Mouse (Mus musculus) embryonic facial prominence, embryonic 15.5 days (tissue): Measurements from ENCODE around the gene Hist1h2bf. TPM values are rescaled to one million over a fixed set of nuclear protein-coding genes. Genes with fewer than 3 reads are reported as not detected.
"Not testable (repeated sequence)": the region's sequence is repeated elsewhere in the genome, so short reads cannot be mapped to it uniquely, and the experiment has no call there.

Source experiments
- ATAC-seq: fragments of 200-750 bp; cut with Nextera tagmentation; 2 replicates; pipeline ENCODE4 v1.8.0; 2017; ENCODE audit warnings: low read depth, moderate TSS enrichment; ENCODE audit not compliant: insufficient number of reproducible peaks, low FRiP score, low TSS enrichment
- H3K27ac ChIP-seq: fragments of 300-500 bp; sonication (generic); replicated peaks from 2 replicates; pipeline ENCODE4 v1.5.1; 2015; ENCODE audit warnings: mild to moderate bottlenecking, inconsistent platforms
- H3K27me3 ChIP-seq: fragments of 300-500 bp; sonication (generic); 2 replicates; pipeline ENCODE4 v1.6.1; 2015; ENCODE audit warnings: inconsistent platforms
- H3K36me3 ChIP-seq: fragments of 300-500 bp; sonication (generic); 2 replicates; pipeline ENCODE4 v1.6.1; 2015; ENCODE audit warnings: mild to moderate bottlenecking, inconsistent platforms
- H3K4me1 ChIP-seq: fragments of 300-500 bp; sonication (generic); 2 replicates; pipeline ENCODE4 v1.6.1; 2015; ENCODE audit warnings: inconsistent platforms
- H3K4me2 ChIP-seq: fragments of 300-500 bp; sonication (generic); replicated peaks from 2 replicates; pipeline ENCODE4 v1.6.1; 2015; ENCODE audit warnings: mild to moderate bottlenecking, inconsistent platforms
- H3K4me3 ChIP-seq: fragments of 300-500 bp; sonication (generic); replicated peaks from 2 replicates; pipeline ENCODE4 v1.5.1; 2015; ENCODE audit warnings: mild to moderate bottlenecking, inconsistent platforms
- H3K9ac ChIP-seq: fragments of 300-500 bp; sonication (generic); 2 replicates; pipeline ENCODE4 v1.6.1; 2015; ENCODE audit warnings: inconsistent platforms
- H3K9me3 ChIP-seq: fragments of 300-500 bp; sonication (generic); replicated peaks from 2 replicates; pipeline ENCODE4 v1.6.1; 2016; ENCODE audit warnings: inconsistent platforms
- WGBS: fragments of 180-500 bp; shearing (Covaris S2); methylation state at CpG from one replicate; pipeline ENCODE4 v1.1.7; 2015; 5-methylcytosine and 5-hydroxymethylcytosine counted together
- polyA plus RNA-seq: library from polyadenylated mRNA; unstranded; fragments of >200 nt; fragmentation: Nextera tagmentation; extraction: Ambion mirVana; gene quantifications from 2 replicates; pipeline ENCODE4 v1.2.1, GENCODE M21; 2015

The Hist1h2bf gene
- polyA plus RNA-seq, 1 experiment from 2014 or later = 2.8 TPM

DNA sequence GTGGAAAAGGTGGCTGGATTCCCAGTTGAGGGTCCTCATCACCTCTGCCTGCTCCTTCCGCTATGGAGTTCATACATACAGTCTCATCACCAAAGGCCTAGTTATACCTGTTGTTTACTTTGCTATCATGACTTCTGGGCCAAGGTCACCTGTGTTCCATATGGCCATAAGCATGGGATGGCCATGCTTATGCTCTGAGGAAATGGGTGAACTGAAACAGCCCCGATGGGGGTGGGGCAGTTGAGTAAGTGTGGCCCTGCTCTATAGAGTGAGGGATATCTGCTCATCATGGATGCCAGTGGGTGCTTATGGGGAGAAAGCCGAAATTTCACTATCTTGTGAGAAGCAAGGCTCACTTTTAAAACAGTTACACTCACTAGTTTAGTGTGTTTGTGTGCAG lies 31.1 kb upstream of the Hist1h2bf start:
- Histone ChIP-seq H3K9me3 (no peaks in the 10 kb centered on the region), H3K27me3 (no peaks in the 10 kb centered on the region), H3K4me1 (no peaks in the 10 kb centered on the region), H3K36me3 (no peaks in the 10 kb centered on the region), H3K4me2 (no peak overlapping the region), H3K27ac (no peak overlapping the region), H3K4me3 (no peak overlapping the region), H3K9ac (no peak overlapping the region)
- WGBS = 90% methylated on average over 3 of the region's 3 CpGs
- ATAC-seq = no peak

DNA sequence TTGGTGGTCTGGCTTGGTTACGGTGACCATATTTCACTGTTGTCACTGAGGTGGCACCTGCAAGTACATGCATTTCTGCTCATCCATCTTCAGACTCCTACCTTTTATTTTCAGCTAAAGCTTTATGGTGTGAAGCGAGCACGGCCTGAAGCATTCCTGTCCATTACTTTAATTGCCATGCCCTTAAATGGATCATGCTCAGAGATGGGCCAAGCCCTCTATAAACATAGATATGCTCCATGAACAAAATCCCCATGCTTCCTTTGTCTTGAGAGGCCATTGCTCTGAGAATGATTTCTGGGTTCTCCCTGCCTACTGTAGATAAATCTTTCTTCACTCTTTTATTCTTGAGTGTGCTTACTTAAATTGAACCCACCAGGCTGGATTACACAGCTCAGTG lies 30.5 kb upstream of the Hist1h2bf start:
- H3K9me3 ChIP-seq = no peaks in the 10 kb centered on the region
- ATAC-seq = no peak
- 83% methylated on average over 3 of the region's 3 CpGs for WGBS
- H3K27me3 ChIP-seq = no peaks in the 10 kb centered on the region
- no peak overlapping the region for H3K4me2 ChIP-seq
- H3K9ac ChIP-seq = no peak overlapping the region
- H3K4me3 ChIP-seq = no peak overlapping the region
- no peaks in the 10 kb centered on the region for H3K4me1 ChIP-seq
- H3K27ac ChIP-seq = no peak overlapping the region
- H3K36me3 ChIP-seq = no peaks in the 10 kb centered on the region

DNA sequence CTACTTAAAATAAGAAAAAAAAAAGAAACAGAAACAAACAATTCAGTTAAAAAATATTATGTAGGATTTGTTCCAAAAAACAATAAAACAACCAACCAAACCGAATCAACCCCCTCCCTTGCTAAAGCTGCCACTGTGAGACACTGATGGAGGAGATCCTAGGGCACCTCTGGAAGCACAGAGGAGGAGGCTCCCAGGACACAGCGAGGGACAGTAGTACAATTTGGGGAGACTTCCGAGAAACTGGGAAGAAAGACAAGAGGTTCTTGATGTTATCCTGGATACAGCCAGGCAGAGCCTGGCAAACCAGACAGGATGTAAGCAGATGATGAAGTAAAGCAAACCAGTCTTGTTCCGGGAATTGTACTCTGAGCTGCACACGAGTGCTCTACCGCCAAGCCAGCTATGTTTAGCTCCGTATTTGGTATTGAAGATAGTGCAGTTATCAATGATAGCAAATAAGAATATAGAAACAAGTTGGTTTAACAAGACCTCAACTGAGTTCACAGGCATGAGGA lies 29.2 kb upstream of the Hist1h2bf start:
- no peaks in the 10 kb centered on the region for H3K9me3 ChIP-seq
- H3K27me3 ChIP-seq = no peaks in the 10 kb centered on the region
- H3K4me3 ChIP-seq = no peak overlapping the region
- H3K36me3 ChIP-seq = no peaks in the 10 kb centered on the region
- H3K27ac ChIP-seq = no peak overlapping the region
- H3K4me1 ChIP-seq = no peaks in the 10 kb centered on the region
- no peak for ATAC-seq
- WGBS = 74% methylated on average over 7 of the region's 7 CpGs
- no peak overlapping the region for H3K4me2 ChIP-seq
- no peak overlapping the region for H3K9ac ChIP-seq

DNA sequence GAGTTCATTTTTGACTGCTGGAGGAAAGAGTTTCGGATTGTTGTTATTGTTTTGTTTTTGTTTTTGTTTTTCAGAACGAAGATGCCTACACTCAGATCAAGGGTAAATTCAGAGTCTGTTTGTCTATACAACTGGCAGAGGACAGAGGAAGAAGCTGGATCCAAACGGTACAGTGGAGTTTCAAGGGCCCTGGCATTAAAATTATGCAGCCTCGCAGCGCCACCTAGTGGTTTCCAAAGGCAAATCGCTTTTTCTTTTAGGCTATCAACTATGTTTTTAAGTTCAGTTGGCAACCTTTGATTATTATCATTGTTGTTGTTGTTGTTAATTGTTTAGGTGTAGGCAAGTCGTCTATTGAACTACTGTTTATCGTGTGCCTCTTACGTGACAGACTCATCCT lies 24.0 kb upstream of the Hist1h2bf start:
- WGBS = 6% methylated on average over 9 of the region's 9 CpGs

DNA sequence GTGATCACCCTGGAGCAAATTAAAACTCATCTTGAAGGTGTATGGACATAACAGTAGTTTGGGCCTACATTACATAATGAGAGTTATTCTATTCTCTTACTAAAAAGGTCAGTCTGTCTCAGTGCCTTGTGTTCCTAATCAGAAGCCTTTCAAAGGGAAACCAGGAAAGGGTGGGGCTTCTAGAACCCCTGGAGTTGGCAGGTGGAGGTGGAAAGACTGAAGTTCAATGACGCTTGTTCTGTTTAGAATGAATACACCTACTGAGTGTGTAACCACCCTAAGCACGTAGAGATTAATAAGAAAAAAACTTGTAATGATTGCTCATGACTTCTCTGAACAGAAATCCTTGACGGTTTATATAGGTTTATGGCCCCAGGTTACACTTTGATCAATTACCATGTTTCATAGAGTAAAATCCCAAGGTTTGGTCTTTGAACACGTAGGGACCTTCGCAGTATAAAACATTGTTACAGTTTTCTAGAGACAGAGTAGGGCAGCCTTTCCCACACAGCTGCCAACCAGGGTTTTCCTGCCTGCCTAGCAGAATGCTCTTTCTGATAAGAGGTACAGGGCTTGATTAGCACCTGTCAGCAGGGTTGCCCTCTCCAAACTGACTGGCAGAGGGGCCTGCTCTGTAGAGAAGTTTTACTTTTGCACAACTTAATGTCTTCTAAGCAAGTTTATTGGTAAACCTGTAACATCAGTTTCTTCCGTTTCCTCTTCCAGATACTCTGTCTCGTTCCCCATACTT lies 21.8 kb upstream of the Hist1h2bf start:
- Histone ChIP-seq H3K9ac (no peak overlapping the region), H3K27ac (no peak overlapping the region), H3K27me3 (no peaks in the 10 kb centered on the region), H3K36me3 (no peaks in the 10 kb centered on the region), H3K4me3 (no peak overlapping the region), H3K9me3 (no peaks in the 10 kb centered on the region), H3K4me2 (no peak overlapping the region), H3K4me1 (no peaks in the 10 kb centered on the region)
- 75% methylated on average over 7 of the region's 7 CpGs for WGBS
- no peak for ATAC-seq

More for the DNA sequence above, 24.0 kb upstream of the Hist1h2bf start:
- no peaks in the 10 kb centered on the region for H3K36me3 ChIP-seq
- H3K4me1 ChIP-seq = no peaks in the 10 kb centered on the region
- no peak overlapping the region for H3K4me3 ChIP-seq
- no peaks in the 10 kb centered on the region for H3K9me3 ChIP-seq
- H3K9ac ChIP-seq = no peak overlapping the region
- H3K27ac ChIP-seq = no peak overlapping the region
- H3K27me3 ChIP-seq = no peaks in the 10 kb centered on the region
- no peak for ATAC-seq
- no peak overlapping the region for H3K4me2 ChIP-seq

DNA sequence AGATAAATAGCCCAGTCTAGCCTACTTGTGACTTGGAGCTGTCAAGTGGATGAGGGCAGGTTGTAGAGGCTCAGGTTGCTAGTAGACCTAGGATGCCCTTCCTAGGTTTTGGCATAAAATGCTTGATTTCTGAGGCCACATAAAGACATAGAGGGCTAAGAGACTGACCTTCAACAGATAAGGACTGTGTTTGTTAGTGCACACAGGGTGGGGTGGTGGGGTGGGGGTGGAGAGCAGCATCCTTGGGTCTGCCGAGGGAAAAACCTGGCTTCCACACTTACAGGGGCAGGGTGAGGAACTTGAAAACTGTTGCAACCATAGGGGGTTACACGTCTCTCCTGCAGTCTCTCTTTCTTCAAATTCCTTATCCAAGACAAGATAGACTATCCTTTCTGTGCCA lies 21.2 kb upstream of the Hist1h2bf start:
- ATAC-seq = no peak
- 78% methylated on average over 2 of the region's 2 CpGs for WGBS
- Histone ChIP-seq H3K9me3 (no peaks in the 10 kb centered on the region), H3K9ac (no peak overlapping the region), H3K27me3 (no peaks in the 10 kb centered on the region), H3K4me1 (no peaks in the 10 kb centered on the region), H3K4me2 (no peak overlapping the region), H3K4me3 (no peak overlapping the region), H3K27ac (no peak overlapping the region), H3K36me3 (no peaks in the 10 kb centered on the region)

DNA sequence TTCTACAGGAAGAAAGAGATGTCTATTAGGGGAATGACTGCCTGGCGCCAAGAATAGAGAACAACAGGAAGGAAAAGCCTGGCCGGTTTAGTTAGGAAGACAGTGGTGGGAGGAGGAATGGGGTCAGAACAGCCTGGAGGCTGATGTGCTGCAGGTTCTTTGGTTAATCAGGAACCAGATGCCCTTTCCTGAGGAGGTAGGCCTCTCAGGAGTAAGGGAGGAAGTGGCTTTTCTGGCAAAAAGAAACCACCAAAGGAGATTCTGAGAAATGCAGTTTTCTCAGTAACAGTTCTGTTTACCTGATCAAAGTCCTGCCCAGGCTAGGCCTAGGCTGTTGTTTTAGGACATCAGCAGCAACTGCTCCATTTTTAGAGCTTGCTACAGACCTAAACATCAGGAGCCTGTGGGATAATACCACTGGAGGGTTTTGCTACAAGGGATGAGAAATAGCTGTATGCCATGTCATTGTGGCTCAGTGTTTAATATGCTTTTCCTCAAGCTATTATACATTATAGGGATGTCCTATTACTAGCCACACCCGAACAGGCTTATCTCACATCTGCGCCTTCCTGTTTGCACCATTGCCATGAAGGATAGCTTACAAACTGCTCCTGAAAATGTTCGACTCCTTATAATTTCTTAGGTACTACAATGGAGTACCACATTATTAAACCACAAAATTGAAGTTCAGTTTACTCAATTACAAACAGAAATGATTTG lies 19.2 kb upstream of the Hist1h2bf start:
- Histone ChIP-seq H3K4me3 (no peak overlapping the region), H3K4me1 (no peaks in the 10 kb centered on the region), H3K4me2 (no peak overlapping the region), H3K36me3 (no peaks in the 10 kb centered on the region), H3K9me3 (no peaks in the 10 kb centered on the region), H3K27ac (no peak overlapping the region; the same call in 1 of the 2 replicates), H3K27me3 (no peaks in the 10 kb centered on the region), H3K9ac (no peak overlapping the region)
- 64% methylated on average over 5 of the region's 5 CpGs for WGBS
- ATAC-seq = no peak

DNA sequence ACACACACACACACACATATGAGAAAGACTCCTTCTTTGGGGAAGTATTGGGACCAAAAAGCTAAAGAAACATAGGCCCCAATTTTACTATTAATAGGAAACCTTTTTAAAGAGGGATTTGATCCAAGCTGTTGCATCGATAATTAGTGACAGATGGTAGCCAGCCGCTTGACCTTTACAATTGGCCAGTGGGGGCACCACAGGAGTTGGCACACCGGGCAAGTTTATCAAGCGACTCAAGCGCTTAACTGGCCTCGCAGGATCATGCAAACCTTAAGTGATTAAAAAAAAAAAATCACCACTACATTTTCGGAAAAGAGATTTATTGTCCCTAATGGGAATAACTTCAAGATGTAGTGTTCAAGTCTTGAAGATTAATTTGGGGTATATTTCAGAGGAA lies 18.6 kb upstream of the Hist1h2bf start:
- Histone ChIP-seq H3K36me3 (no peaks in the 10 kb centered on the region), H3K27me3 (no peaks in the 10 kb centered on the region), H3K9me3 (no peaks in the 10 kb centered on the region), H3K9ac (no peak overlapping the region), H3K27ac (no peak overlapping the region), H3K4me2 (no peak overlapping the region), H3K4me1 (no peaks in the 10 kb centered on the region), H3K4me3 (no peak overlapping the region)
- ATAC-seq = no peak
- 71% methylated on average over 7 of the region's 7 CpGs for WGBS

DNA sequence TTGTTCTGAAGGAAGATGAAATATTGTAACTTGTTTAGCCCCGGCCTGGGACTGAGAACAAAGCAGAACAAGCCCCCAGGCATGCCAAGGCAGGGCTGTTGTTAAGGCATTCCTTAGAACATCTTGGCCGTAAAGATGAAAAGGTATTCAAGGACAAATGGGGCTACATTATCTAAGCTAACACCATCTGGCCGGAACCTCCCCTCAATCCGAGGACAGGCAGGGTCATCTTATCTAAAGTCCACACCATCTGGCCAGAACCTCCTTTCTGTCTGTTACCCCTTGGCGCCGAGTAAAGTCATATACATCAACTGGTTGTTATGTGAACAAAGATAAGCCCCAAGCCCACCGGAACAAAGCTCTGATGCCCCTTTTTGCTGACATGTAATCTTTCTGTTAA lies 17.9 kb upstream of the Hist1h2bf start:
- H3K27ac ChIP-seq, H3K9ac ChIP-seq, H3K4me2 ChIP-seq, H3K9me3 ChIP-seq, H3K4me1 ChIP-seq, H3K27me3 ChIP-seq, H3K36me3 ChIP-seq, ATAC-seq, H3K4me3 ChIP-seq: not testable (repeated sequence)
- WGBS = 82% methylated on average over 7 of the region's 7 CpGs

DNA sequence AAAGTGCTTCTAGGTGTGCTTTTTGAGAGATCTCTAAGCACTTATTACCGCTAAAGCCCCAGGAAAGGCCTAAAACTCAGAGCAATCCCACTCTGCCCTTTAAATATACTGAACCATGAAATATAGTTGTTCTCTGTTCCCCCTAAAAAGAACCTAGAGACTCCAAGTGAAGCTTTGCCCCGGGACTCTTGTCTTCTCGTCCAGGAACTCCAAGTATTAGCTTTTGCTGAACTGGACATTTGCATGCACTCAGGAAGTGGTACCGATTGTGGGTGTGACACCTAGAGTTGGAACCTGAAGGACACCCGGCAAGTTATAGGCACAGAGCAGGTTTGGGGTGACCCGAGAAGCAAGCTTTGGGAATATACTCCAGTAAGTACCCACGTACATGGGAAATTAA lies 17.2 kb upstream of the Hist1h2bf start:
- Histone ChIP-seq H3K36me3 (no peaks in the 10 kb centered on the region), H3K4me1 (peaks cover 3% of the 10 kb centered on the region; the same call in 1 of the 2 replicates), H3K9ac (no peak overlapping the region), H3K9me3 (no peaks in the 10 kb centered on the region), H3K4me2 (no peak overlapping the region), H3K4me3 (no peak overlapping the region), H3K27me3 (no peaks in the 10 kb centered on the region), H3K27ac (no peak overlapping the region)
- ATAC-seq = no peak
- 91% methylated on average over 7 of the region's 7 CpGs for WGBS

DNA sequence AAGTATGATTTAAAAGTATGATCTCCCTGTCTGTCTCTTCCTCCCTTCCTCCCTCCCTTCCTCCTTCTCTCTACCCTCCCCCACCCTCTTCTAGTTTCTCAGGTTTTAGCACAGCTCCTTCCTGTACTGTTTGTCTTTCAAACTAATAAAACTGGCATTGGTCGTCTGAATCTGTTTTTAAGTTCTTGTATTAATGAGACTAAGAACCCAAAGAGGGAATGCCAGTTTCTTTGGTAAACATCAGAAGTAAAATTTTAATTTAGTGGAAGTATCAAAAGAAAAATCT lies 12.9 kb upstream of the Hist1h2bf start:
- peak overlapping the region; percentile 72 for H3K4me2 ChIP-seq
- H3K9me3 ChIP-seq = no peaks in the 10 kb centered on the region
- ATAC-seq = no peak
- no peaks in the 10 kb centered on the region for H3K36me3 ChIP-seq
- H3K27me3 ChIP-seq = no peaks in the 10 kb centered on the region
- 5% methylated on average over 1 of the region's 1 CpGs for WGBS
- peaks cover 24% of the 10 kb centered on the region for H3K4me1 ChIP-seq
- peak overlapping the region; percentile 50 for H3K4me3 ChIP-seq
- peak overlapping the region; percentile 91 for H3K27ac ChIP-seq
- peak overlapping the region; percentile 42 for H3K9ac ChIP-seq
